Mouse (Mus musculus): ENCODE measurements around the gene Acap1. TPM values are rescaled to one million over a fixed set of nuclear protein-coding genes. Genes with fewer than 3 reads are reported as not detected.

Acap1 gene
- polyA plus RNA-seq, 1 experiment from 2014 or later: 6.8 TPM

GRCm38 (mm10) chr11:69858113-69858998, 37.0 kb downstream of the Acap1 start, which contains the start of gene Tnk1:
Gene Tnk1, minus strand, starts transcription at chr11:69858730.
- no peak for ATAC-seq (ENCODE audit: low read depth)
- no peak within 1 kb of the TSS for H3K9ac ChIP-seq (ENCODE audit: low read depth, low read length)
- H3K4me2 ChIP-seq (ENCODE audit: low read depth, low read length): no peak within 1 kb of the TSS; the same call in 1 of the 2 replicates
- H3K4me3 ChIP-seq (ENCODE audit: low read depth, low read length): no peak within 1 kb of the TSS
- WGBS (ENCODE audit: insufficient replicate concordance): 40% methylated on average over 30 of the region's 30 CpGs
- peaks cover 10% of the 10 kb centered on the region for H3K27me3 ChIP-seq (ENCODE audit: control insufficient read depth, insufficient read depth, low read depth, low read length)
- H3K9me3 ChIP-seq (replicated peaks; ENCODE audit: control insufficient read depth, low read length): no peaks in the 10 kb centered on the region
- H3K36me3 ChIP-seq (ENCODE audit: control insufficient read depth, insufficient read depth): no peaks in the 10 kb centered on the region
- H3K4me1 ChIP-seq (ENCODE audit: control insufficient read depth, low read depth, low read length): peaks cover 28% of the 10 kb centered on the region
- H3K27ac ChIP-seq (ENCODE audit: low read length): no peak within 1 kb of the TSS

- peaks cover 14% of the 10 kb centered on the region for H3K36me3 ChIP-seq (ENCODE audit: control insufficient read depth, insufficient read depth)
- H3K4me3 ChIP-seq (ENCODE audit: low read depth, low read length): no peak overlapping the region
- H3K27ac ChIP-seq (ENCODE audit: low read length): peak overlapping the region; percentile 93
- peak overlapping the region; percentile 46 for H3K9ac ChIP-seq (ENCODE audit: low read depth, low read length)
- ATAC-seq (ENCODE audit: low read depth): 0 out of 2 replicates have a peak, but pooled peaks have one; percentile 14
- no peaks in the 10 kb centered on the region for H3K9me3 ChIP-seq (replicated peaks; ENCODE audit: control insufficient read depth, low read length)
- peak overlapping the region; percentile 41 for H3K4me2 ChIP-seq (ENCODE audit: low read depth, low read length)
- H3K27me3 ChIP-seq (ENCODE audit: control insufficient read depth, insufficient read depth, low read depth, low read length): peaks cover 10% of the 10 kb centered on the region
- H3K4me1 ChIP-seq (ENCODE audit: control insufficient read depth, low read depth, low read length): peaks cover 55% of the 10 kb centered on the region
- WGBS (ENCODE audit: insufficient replicate concordance): 19% methylated on average over 16 of the region's 16 CpGs
Measured at GRCm38 (mm10) chr11:69855347-69855746, 40.0 kb downstream of the Acap1 start.

GRCm38 (mm10) chr11:69854680-69855079, 40.7 kb downstream of the Acap1 start:
- Histone ChIP-seq H3K9me3 (replicated peaks; ENCODE audit: control insufficient read depth, low read length) (no peaks in the 10 kb centered on the region), H3K27me3 (ENCODE audit: control insufficient read depth, insufficient read depth, low read depth, low read length) (peaks cover 10% of the 10 kb centered on the region), H3K4me2 (ENCODE audit: low read depth, low read length) (peak overlapping the region; percentile 41), H3K4me3 (ENCODE audit: low read depth, low read length) (peak overlapping the region; percentile 6; the same call in 1 of the 2 replicates), H3K27ac (ENCODE audit: low read length) (peak overlapping the region; percentile 93), H3K9ac (ENCODE audit: low read depth, low read length) (peak overlapping the region; percentile 46), H3K36me3 (ENCODE audit: control insufficient read depth, insufficient read depth) (peaks cover 20% of the 10 kb centered on the region), H3K4me1 (ENCODE audit: control insufficient read depth, low read depth, low read length) (peaks cover 60% of the 10 kb centered on the region)
- no peak for ATAC-seq (ENCODE audit: low read depth)
- WGBS (ENCODE audit: insufficient replicate concordance): 57% methylated on average over 10 of the region's 10 CpGs

- Histone ChIP-seq H3K27ac (ENCODE audit: low read length) (peak overlapping the region; percentile 93), H3K9ac (ENCODE audit: low read depth, low read length) (peak overlapping the region; percentile 64), H3K27me3 (ENCODE audit: control insufficient read depth, insufficient read depth, low read depth, low read length) (peaks cover 9% of the 10 kb centered on the region), H3K36me3 (ENCODE audit: control insufficient read depth, insufficient read depth) (peaks cover 22% of the 10 kb centered on the region), H3K9me3 (replicated peaks; ENCODE audit: control insufficient read depth, low read length) (no peaks in the 10 kb centered on the region), H3K4me2 (ENCODE audit: low read depth, low read length) (peak overlapping the region; percentile 77), H3K4me1 (ENCODE audit: control insufficient read depth, low read depth, low read length) (peaks cover 62% of the 10 kb centered on the region), H3K4me3 (ENCODE audit: low read depth, low read length) (peak overlapping the region; percentile 47)
- ATAC-seq (ENCODE audit: low read depth): peak; percentile 93
- WGBS (ENCODE audit: insufficient replicate concordance): 21% methylated on average over 7 of the region's 7 CpGs
Measured at GRCm38 (mm10) chr11:69853994-69854393, 41.3 kb downstream of the Acap1 start.

GRCm38 (mm10) chr11:69850754-69851153, 44.6 kb downstream of the Acap1 start:
- 37% methylated on average over 8 of the region's 8 CpGs for WGBS (ENCODE audit: insufficient replicate concordance)
- Histone ChIP-seq H3K4me1 (ENCODE audit: control insufficient read depth, low read depth, low read length) (peaks cover 81% of the 10 kb centered on the region), H3K4me3 (ENCODE audit: low read depth, low read length) (no peak overlapping the region), H3K9ac (ENCODE audit: low read depth, low read length) (no peak overlapping the region), H3K4me2 (ENCODE audit: low read depth, low read length) (0 out of 2 replicates have a peak overlapping the region, but pooled peaks have one; percentile 2), H3K36me3 (ENCODE audit: control insufficient read depth, insufficient read depth) (peaks cover 22% of the 10 kb centered on the region), H3K9me3 (replicated peaks; ENCODE audit: control insufficient read depth, low read length) (no peaks in the 10 kb centered on the region), H3K27ac (ENCODE audit: low read length) (peak overlapping the region; percentile 62), H3K27me3 (ENCODE audit: control insufficient read depth, insufficient read depth, low read depth, low read length) (no peaks in the 10 kb centered on the region)
- ATAC-seq (ENCODE audit: low read depth): no peak

- Histone ChIP-seq H3K4me2 (ENCODE audit: low read depth, low read length) (no peak overlapping the region), H3K4me3 (ENCODE audit: low read depth, low read length) (no peak overlapping the region), H3K27ac (ENCODE audit: low read length) (peak overlapping the region; percentile 62), H3K9ac (ENCODE audit: low read depth, low read length) (no peak overlapping the region), H3K27me3 (ENCODE audit: control insufficient read depth, insufficient read depth, low read depth, low read length) (no peaks in the 10 kb centered on the region), H3K36me3 (ENCODE audit: control insufficient read depth, insufficient read depth) (peaks cover 22% of the 10 kb centered on the region), H3K4me1 (ENCODE audit: control insufficient read depth, low read depth, low read length) (peaks cover 79% of the 10 kb centered on the region), H3K9me3 (replicated peaks; ENCODE audit: control insufficient read depth, low read length) (no peaks in the 10 kb centered on the region)
- ATAC-seq (ENCODE audit: low read depth): no peak
- 82% methylated on average over 15 of the region's 15 CpGs for WGBS (ENCODE audit: insufficient replicate concordance)
Measured at GRCm38 (mm10) chr11:69849884-69850283, 45.5 kb downstream of the Acap1 start.

- peak overlapping the region; percentile 73 for H3K27ac ChIP-seq (ENCODE audit: low read length)
- peaks cover 22% of the 10 kb centered on the region for H3K36me3 ChIP-seq (ENCODE audit: control insufficient read depth, insufficient read depth)
- H3K27me3 ChIP-seq (ENCODE audit: control insufficient read depth, insufficient read depth, low read depth, low read length): no peaks in the 10 kb centered on the region
- peaks cover 74% of the 10 kb centered on the region for H3K4me1 ChIP-seq (ENCODE audit: control insufficient read depth, low read depth, low read length)
- H3K9ac ChIP-seq (ENCODE audit: low read depth, low read length): no peak overlapping the region
- no peak for ATAC-seq (ENCODE audit: low read depth)
- 75% methylated on average over 9 of the region's 9 CpGs for WGBS (ENCODE audit: insufficient replicate concordance)
- no peak overlapping the region for H3K4me3 ChIP-seq (ENCODE audit: low read depth, low read length)
- H3K9me3 ChIP-seq (replicated peaks; ENCODE audit: control insufficient read depth, low read length): no peaks in the 10 kb centered on the region
- H3K4me2 ChIP-seq (ENCODE audit: low read depth, low read length): no peak overlapping the region
Measured at GRCm38 (mm10) chr11:69849128-69849527, 46.2 kb downstream of the Acap1 start.

GRCm38 (mm10) chr11:69848021-69848420, 47.3 kb downstream of the Acap1 start:
- Histone ChIP-seq H3K4me1 (ENCODE audit: control insufficient read depth, low read depth, low read length) (peaks cover 67% of the 10 kb centered on the region), H3K9me3 (replicated peaks; ENCODE audit: control insufficient read depth, low read length) (no peaks in the 10 kb centered on the region), H3K4me2 (ENCODE audit: low read depth, low read length) (peak overlapping the region; percentile 88), H3K27me3 (ENCODE audit: control insufficient read depth, insufficient read depth, low read depth, low read length) (no peaks in the 10 kb centered on the region), H3K4me3 (ENCODE audit: low read depth, low read length) (no peak overlapping the region), H3K27ac (ENCODE audit: low read length) (peak overlapping the region; percentile 6; the same call in 1 of the 2 replicates), H3K9ac (ENCODE audit: low read depth, low read length) (no peak overlapping the region), H3K36me3 (ENCODE audit: control insufficient read depth, insufficient read depth) (peaks cover 22% of the 10 kb centered on the region)
- no peak for ATAC-seq (ENCODE audit: low read depth)
- WGBS (ENCODE audit: insufficient replicate concordance): 89% methylated on average over 6 of the region's 6 CpGs
